Mouse (Mus musculus) spleen, adult 12 weeks (tissue): Measurements from ENCODE around the gene Lamp5.

ENCODE experiments used
- DNase-seq: peaks from one replicate; pipeline ENCODE4 v3.0.0; 2022; ENCODE audit warnings: low spot score

Lamp5 gene

GRCm38 (mm10) chr2:136051688-136052289 lies at the start of gene Lamp5:
Lamp5 (plus strand) TSS chr2:136052239.
- DNase-seq: no peak

DNA sequence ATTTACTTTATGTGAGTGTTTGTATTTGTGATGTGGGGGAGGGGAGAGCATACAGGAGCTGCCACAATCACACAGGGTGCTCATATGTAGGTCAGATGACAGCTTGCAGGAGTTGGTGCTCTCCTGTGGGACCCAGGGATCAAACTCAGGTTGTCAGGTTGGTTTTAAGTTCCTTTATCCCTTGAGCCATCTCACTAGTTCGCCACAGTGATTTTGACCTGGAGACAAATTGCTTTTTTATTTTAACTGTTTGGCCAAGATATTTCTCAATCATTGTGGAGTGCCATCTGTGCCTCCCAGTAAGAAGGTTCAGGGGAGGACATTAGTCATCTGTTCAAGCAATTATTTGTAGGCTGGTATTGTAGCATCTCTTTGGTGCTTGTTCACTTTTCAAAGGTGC lies 48.2 kb upstream of the Lamp5 start:
- DNase-seq: no peak

DNA sequence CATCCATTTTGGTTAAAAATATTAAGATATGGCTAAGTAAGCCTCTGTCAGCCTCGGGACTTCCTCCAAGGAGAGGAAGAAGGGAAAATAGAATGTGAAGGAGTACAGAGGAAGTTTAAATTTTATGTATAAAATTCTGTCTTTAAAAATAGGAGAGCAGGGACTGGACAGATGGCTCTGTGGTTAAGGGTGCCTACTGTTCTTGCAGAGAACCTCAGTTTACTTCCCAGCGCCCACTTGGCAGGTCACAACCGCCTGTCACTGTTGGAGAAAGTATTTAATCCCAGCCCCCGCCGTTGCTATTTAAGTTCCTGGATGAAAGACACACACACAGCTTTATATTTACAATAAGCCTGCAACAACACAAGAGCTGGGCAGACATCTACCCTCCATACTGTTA lies 45.8 kb upstream of the Lamp5 start:
- no peak for DNase-seq

DNA sequence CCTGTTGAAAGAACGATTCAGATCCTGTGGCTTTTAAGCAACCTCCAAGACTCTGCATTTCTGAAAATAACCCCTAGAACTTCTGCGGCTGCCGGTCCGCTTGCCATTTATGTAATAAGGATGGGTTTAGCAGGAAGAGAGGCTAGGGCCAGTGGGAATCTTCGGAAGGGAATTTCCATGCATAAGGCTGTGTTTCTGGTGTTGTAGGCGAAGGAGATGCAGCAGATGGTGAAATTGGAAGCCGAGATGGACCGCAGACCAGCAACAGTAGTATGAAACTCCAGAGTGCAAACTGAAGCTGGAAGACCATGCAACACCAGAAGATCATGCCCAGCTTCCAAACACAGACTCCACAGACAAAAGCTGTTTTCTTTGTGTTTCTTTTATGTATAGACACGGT lies 39.3 kb upstream of the Lamp5 start:
- no peak for DNase-seq

GRCm38 (mm10) chr2:136048464-136048863 lies 3.6 kb upstream of the Lamp5 start:
- DNase-seq: no peak

GRCm38 (mm10) chr2:136050793-136051615 lies 1.0 kb upstream of the Lamp5 start:
- no peak for DNase-seq

- DNase-seq: no peak
These were observed 5.9 kb downstream of the Lamp5 start for GRCm38 (mm10) chr2:136057861-136058331.

- DNase-seq: no peak
These were observed 6.4 kb downstream of the Lamp5 start for GRCm38 (mm10) chr2:136058398-136058797.

- no peak for DNase-seq
These were observed 7.1 kb downstream of the Lamp5 start for GRCm38 (mm10) chr2:136059029-136059669.

DNA sequence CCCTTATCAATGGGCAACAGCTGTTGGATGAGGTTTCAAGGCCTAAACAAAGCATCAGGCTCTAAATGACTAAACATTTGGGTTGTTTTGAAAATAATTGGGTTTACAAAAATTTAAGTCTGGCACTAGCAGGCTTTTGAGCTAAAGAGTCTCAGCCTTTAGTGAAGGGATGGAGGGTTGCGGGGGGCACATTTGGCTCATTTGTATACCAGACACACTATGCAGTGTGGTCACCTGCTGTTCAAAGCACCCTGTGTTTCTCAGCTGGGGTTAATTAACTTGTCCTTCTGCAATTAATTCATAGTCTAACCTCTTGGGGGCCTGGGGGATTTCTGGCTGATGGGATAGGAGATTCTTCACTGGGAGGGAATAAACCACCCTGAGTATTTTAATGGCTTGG lies 12.3 kb downstream of the Lamp5 start:
- no peak for DNase-seq

GRCm38 (mm10) chr2:136095978-136096377 lies 43.9 kb downstream of the Lamp5 start:
- no peak for DNase-seq

DNA sequence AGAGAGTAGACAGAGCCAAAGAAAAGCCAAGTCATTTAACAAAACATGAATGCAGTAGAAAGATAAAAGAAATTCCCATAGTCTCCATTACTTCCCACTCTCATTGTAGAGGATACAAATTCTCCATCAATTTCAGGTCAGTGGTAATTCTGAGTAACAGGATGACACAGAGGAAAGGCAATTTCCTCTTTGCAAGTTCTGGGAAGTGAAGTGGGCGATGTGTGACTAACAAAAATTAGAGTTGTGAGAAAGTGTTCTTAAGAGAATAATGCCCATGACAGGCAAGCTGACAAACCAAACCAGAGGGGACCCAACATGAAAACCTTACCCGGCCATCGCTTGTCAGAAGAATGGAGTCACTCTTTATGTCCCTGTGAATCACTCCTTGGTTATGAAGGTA lies 45.1 kb downstream of the Lamp5 start:
- no peak for DNase-seq

DNA sequence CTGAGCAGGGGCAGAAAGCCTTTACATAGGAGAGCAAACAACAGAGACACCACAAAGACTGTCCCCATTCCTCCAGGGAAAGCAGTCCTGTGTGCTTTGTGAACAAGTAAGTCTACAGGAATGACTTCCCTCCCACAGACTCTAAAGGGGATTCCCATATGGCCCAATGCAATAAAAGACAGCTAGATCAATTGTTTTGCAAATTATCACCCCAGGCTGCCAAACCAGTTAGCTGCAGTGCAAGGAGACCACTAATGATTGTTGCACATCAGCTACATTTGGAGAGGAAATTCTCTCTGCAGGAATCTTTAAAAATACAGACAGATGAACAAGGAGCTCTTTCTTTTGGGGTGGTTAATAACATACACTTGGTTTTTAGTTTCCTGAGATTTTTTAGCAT lies 55.6 kb downstream of the Lamp5 start:
- no peak for DNase-seq

DNA sequence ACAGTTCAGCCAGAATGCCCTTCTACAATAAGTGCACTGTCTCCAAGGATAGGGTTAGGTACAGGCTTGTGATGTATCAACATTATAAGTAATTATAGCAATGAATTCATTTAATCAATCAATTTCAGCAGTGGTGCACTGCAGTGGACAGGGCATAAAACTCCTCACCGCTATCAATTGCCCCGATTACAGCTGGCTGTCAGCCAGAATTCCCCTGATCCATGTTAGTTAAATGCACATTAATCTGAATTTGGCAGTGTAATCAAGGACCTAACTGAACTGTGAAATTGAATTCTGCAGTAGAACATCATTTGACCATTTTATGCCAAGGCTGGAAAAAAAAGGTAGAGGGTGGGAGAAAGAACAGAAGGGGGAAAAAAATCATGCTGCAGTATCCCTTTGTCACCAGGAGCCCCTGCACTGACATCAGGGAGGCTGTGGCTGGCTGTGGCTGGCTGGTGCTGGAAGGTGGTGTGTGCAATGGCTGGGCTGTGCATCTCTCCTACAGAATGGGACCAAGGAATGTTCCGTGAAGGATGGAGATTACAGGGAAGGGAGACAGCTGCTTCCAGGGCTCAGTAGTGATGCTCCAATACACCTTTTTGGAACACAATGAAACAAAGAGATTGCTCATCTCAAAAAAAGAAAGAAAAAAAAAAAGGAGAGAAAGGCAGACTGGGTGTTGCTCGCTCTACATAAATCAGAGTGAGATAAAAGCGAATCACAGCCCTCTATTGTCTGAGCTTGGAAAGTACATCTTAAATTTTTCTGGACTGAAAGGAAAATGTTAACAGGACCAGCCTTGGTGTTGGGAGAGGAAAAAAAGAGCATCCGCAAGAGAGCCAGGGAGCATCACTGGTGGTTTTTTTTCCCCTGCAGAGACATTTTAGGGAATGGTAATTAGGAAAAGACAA lies 56.3 kb downstream of the Lamp5 start:
- DNase-seq: no peak

- DNase-seq: no peak
These were observed 57.0 kb downstream of the Lamp5 start for GRCm38 (mm10) chr2:136109038-136109363.

- DNase-seq: no peak
These were observed 61.3 kb downstream of the Lamp5 start for GRCm38 (mm10) chr2:136113374-136113773.

DNA sequence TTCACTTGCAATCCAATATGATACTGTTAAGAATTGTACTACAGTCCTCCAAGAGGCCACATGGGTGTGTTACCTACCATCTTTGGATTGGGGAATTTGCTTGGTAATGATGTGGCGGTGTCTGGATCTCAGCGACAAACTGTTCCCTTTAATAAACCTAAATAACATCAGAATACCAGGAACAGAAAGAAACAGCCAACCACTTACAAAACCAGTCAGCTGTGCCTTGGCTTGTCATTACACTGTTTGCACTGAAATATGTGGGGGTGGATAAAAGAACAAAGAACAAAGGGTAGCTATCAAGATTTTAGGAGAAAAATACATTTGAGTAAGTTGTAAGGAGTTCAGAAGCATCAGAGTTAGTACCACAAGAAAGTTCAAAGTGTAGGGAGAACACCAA lies 66.0 kb downstream of the Lamp5 start:
- DNase-seq: no peak
